Mouse (Mus musculus) G1E (cell line): ENCODE results near the gene Ccl3. TPM values are rescaled to one million over a fixed set of nuclear protein-coding genes. Genes with fewer than 3 reads are reported as not detected.

Experiments
- ATAC-seq: 2 replicates; pipeline ENCODE4 v1.8.0; 2016; ENCODE audit warnings: mild to moderate bottlenecking; ENCODE audit not compliant: insufficient number of reproducible peaks, poor library complexity, low FRiP score, severe bottlenecking; ENCODE audit errors: extremely low read depth
- DNase-seq: peaks from one replicate; pipeline ENCODE4 v3.0.0; 2012; ENCODE audit warnings: low spot score
- H3K27me3 ChIP-seq: 2 replicates; pipeline ENCODE4 v1.6.1; 2012; ENCODE audit warnings: mild to moderate bottlenecking, low read length, inconsistent platforms; ENCODE audit not compliant: insufficient read depth
- H3K36me3 ChIP-seq: replicated peaks from 2 replicates; pipeline ENCODE3; 2012; ENCODE audit warnings: mild to moderate bottlenecking, inconsistent platforms
- H3K4me1 ChIP-seq: 2 replicates; pipeline ENCODE4 v1.6.1; 2012; ENCODE audit warnings: low read depth, low read length, inconsistent platforms, mixed read lengths; ENCODE audit not compliant: insufficient read depth
- H3K4me3 ChIP-seq: 2 replicates; pipeline ENCODE4 v1.5.1; 2012; ENCODE audit warnings: low read depth, mild to moderate bottlenecking, inconsistent platforms, low read length, moderate library complexity, mixed read lengths
- H3K9me3 ChIP-seq: replicated peaks from 2 replicates; pipeline ENCODE4 v1.6.1; 2012; ENCODE audit warnings: inconsistent platforms
- CTCF ChIP-seq: IDR thresholded peaks from 2 replicates; pipeline ENCODE4 v1.5.1; 2012; ENCODE audit warnings: low read depth, low read length, inconsistent platforms, mixed read lengths
- GATA1 ChIP-seq: IDR thresholded peaks from 2 replicates; pipeline ENCODE4 v1.6.1; 2012; ENCODE audit warnings: borderline replicate concordance, low read length, inconsistent platforms, mixed read lengths
- GATA2 ChIP-seq: IDR thresholded peaks from 2 replicates; pipeline ENCODE4 v1.6.1; 2012; ENCODE audit warnings: low read depth, low read length, inconsistent platforms, borderline replicate concordance
- POLR2AphosphoS5 ChIP-seq: IDR thresholded peaks from 2 replicates; pipeline ENCODE4 v1.6.1; 2012; ENCODE audit warnings: low read depth, low read length, inconsistent platforms; ENCODE audit not compliant: insufficient replicate concordance
- TAL1 ChIP-seq: conservative IDR thresholded peaks from 2 replicates; pipeline ENCODE4 v1.6.1; 2012; ENCODE audit warnings: low read depth, low read length, inconsistent platforms, mixed read lengths
- polyA plus RNA-seq: library from polyadenylated mRNA; stranded (reverse); fragments of >175 nt; gene quantifications from 2 replicates; pipeline ENCODE4 v1.2.3, GENCODE M21; 2012
- total RNA-seq, 2 experiments: library from RNA; stranded (forward) in 1 of 2; stranded (reverse) in 1 of 2; fragments of 200-1000 nt in 1 of 2; fragments of >200 nt in 1 of 2; fragmentation: Nextera tagmentation in 1 of 2; gene quantifications; 2 replicates each; pipeline ENCODE4 v1.2.3; 2014 to 2017

Ccl3 gene
- total and polyA plus RNA-seq, 3 experiments = 2.7 TPM; not detected in 2

DNA sequence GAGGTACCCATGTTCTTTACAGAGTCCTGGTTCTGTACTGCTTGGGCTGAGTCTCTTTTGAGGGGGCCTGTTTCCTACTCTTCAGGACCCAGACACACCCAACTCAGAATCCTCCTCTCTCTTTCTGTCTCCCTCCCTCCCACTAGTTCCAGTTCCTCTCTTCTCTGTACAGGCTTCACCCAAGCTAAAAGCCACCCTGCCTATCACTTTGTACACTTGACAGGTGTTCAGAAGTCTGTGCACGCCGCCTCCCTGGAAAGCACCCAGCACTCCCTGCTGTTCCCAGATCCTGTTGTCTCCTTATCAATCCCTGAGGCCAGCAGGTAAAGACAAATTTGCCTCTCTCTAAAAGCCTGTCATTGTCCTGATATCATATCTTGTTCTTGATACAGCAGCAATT, 38.3 kb downstream of the Ccl3 start:
- Histone ChIP-seq H3K9me3 (no peaks in the 10 kb centered on the region), H3K4me3 (no peak overlapping the region), H3K4me1 (no peaks in the 10 kb centered on the region), H3K27me3 (0 out of 2 replicates have a peak, but pooled peaks cover 4% of the 10 kb centered on the region), H3K36me3 (no peaks in the 10 kb centered on the region)
- TF ChIP-seq GATA1 = no peak
- TF ChIP-seq CTCF = no peak
- no peak for TF ChIP-seq GATA2
- TF ChIP-seq TAL1 = no peak
- TF ChIP-seq POLR2AphosphoS5 = no peak
- ATAC-seq (no peak), DNase-seq (no peak)

DNA sequence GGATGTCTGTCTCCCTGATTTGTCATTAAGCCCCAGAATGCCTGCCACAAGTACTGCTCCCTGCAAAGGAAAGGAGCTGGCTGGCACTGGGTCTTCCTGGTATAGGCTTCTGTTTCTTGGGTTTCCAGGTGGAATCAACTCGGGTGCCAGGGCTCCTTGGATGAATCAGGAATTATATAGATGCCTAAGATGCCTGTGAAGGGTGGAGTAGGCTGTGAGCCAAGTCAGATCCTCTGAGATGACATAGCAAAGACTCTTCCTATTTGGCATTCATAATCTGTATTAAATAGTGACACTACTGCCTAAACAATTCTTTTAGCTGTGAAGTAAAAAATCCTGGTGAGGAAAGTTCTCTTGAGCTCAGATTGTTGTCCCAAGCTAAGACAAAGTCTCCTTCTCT, 42.8 kb downstream of the Ccl3 start:
- 0 out of 2 replicates have a peak, but pooled peaks cover 4% of the 10 kb centered on the region for H3K27me3 ChIP-seq
- no peak for TF ChIP-seq POLR2AphosphoS5
- no peak for TF ChIP-seq TAL1
- no peak for TF ChIP-seq GATA2
- no peak for TF ChIP-seq GATA1
- TF ChIP-seq CTCF = no peak
- H3K36me3 ChIP-seq = no peaks in the 10 kb centered on the region
- H3K4me3 ChIP-seq = no peak overlapping the region
- H3K9me3 ChIP-seq = no peaks in the 10 kb centered on the region
- no peak for DNase-seq
- ATAC-seq = no peak
- no peaks in the 10 kb centered on the region for H3K4me1 ChIP-seq

DNA sequence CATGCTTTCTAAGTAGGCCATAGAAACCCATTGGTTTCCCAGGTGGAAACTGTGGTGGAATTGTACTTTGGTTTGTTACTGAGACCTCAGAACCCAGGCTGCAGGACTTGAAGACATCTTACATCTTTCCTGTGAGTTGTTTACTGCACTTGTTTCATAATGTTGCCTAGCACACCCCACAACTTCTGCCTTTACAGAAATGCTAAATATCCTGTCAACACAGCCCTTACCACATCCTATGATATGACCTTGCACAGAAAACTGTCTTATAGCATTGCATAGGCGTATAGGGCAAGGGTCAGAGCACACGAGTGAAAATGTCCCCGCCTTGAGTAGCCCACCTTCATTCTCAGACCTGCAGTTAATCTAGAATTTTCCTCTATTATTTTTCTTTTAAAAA, 43.6 kb downstream of the Ccl3 start:
- Histone ChIP-seq H3K4me3 (no peak overlapping the region), H3K36me3 (no peaks in the 10 kb centered on the region), H3K4me1 (no peaks in the 10 kb centered on the region), H3K9me3 (no peaks in the 10 kb centered on the region), H3K27me3 (0 out of 2 replicates have a peak, but pooled peaks cover 4% of the 10 kb centered on the region)
- no peak for DNase-seq
- no peak for ATAC-seq
- TF ChIP-seq GATA1 (no peak), TAL1 (no peak), GATA2 (no peak)

DNA sequence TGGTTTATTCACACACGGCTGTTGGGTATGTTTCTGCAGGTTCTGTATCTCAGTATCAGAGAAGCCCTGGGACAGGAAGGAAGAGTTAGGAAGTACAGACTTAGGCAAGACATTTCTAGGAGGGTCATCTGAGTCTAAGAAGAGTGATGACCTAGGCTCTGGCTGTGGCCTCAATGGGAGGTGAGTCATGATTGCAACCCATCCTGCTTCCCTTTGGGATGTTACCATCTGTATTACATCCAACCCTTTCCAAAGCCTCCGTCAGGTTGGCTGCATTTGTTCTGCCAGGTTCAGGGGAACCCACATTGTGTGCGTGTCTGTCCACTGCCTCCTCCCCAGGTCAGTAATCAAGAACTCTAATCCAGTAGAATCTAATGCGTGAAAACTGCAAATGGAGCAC, 44.5 kb downstream of the Ccl3 start:
- ATAC-seq (no peak), DNase-seq (no peak)
- Histone ChIP-seq H3K4me3 (no peak overlapping the region), H3K27me3 (0 out of 2 replicates have a peak, but pooled peaks cover 4% of the 10 kb centered on the region), H3K9me3 (no peaks in the 10 kb centered on the region), H3K4me1 (no peaks in the 10 kb centered on the region), H3K36me3 (no peaks in the 10 kb centered on the region)
- TF ChIP-seq CTCF (no peak), TAL1 (no peak), GATA1 (no peak), GATA2 (no peak), POLR2AphosphoS5 (no peak)

DNA sequence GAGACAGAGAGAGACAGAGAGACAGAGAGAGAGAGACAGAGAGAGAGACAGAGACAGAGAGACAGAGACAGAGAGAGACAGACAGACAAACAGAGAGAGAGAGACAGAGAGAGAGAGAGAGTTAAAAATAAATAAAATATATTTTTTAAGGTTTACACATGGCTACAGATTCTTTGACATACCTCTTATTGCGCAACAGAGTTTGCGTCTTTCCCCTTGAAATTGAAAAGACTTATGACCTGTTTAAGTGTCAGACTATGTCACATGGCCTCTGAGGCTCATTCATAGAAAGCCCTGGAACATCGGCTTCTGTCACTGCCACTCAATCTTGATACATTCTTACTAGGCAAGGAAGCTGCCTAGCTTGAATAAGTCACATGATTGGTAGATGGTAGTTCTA, 45.8 kb downstream of the Ccl3 start:
- 0 out of 2 replicates have a peak, but pooled peaks cover 2% of the 10 kb centered on the region for H3K27me3 ChIP-seq
- TF ChIP-seq TAL1 = no peak
- TF ChIP-seq CTCF = no peak
- TF ChIP-seq GATA1 = no peak
- no peak for TF ChIP-seq POLR2AphosphoS5
- TF ChIP-seq GATA2 = no peak
- DNase-seq = no peak
- no peak overlapping the region for H3K4me3 ChIP-seq
- ATAC-seq = no peak
- H3K4me1 ChIP-seq = no peaks in the 10 kb centered on the region
- no peaks in the 10 kb centered on the region for H3K36me3 ChIP-seq
- H3K9me3 ChIP-seq = no peaks in the 10 kb centered on the region

DNA sequence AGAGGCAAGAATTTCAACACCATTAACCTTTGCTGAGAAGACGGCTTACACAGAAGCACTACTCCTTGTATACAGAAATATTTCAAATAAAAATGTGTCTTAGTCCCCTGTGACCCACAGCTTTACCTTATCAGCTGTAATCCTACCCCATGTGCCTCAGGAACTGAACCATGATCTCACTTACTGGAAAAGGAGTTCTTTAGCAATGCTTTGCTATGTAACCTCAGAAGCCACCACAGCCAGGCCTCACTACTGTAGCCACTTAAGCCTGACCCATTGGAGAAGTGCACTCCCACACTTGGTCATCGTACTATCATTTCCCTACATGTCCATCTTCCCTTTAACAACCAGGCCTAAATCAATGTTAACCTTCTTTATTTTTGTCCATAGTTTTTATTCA, 48.6 kb downstream of the Ccl3 start:
- Histone ChIP-seq H3K36me3 (no peaks in the 10 kb centered on the region), H3K27me3 (no peaks in the 10 kb centered on the region), H3K4me1 (no peaks in the 10 kb centered on the region), H3K9me3 (no peaks in the 10 kb centered on the region), H3K4me3 (no peak overlapping the region)
- no peak for ATAC-seq
- DNase-seq = no peak
- TF ChIP-seq POLR2AphosphoS5 = no peak
- no peak for TF ChIP-seq TAL1
- TF ChIP-seq GATA1 = no peak
- no peak for TF ChIP-seq GATA2

DNA sequence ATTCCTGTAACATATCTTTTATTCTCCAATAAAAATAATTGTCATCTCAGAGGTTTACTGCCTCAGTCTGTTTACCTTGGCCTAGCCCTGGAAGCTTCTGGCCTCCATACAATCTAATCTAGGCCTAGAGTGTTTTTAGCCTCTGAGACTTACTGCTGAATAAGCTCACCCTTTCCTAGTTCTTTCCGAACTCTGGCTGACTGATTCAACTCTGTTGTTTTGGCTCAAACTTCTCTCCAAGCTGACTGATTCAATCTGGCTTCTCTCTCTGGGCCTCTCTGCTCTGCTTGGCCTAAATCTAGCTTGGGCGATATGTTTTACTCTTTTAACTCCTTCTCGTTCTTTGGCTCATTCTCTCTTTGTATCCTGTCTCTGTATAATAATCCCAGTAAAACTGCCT, 50.2 kb downstream of the Ccl3 start:
- H3K4me3 ChIP-seq = no peak overlapping the region
- H3K36me3 ChIP-seq = no peaks in the 10 kb centered on the region
- H3K9me3 ChIP-seq = no peaks in the 10 kb centered on the region
- H3K4me1 ChIP-seq = no peaks in the 10 kb centered on the region
- ATAC-seq (no peak), DNase-seq (no peak)
- H3K27me3 ChIP-seq = no peaks in the 10 kb centered on the region; the same call in 1 of the 2 replicates
- TF ChIP-seq TAL1 = no peak
- no peak for TF ChIP-seq GATA2
- TF ChIP-seq CTCF = no peak
- no peak for TF ChIP-seq POLR2AphosphoS5
- TF ChIP-seq GATA1 = no peak
